Mouse (Mus musculus) intestine, embryonic 14.5 days (tissue): Measurements from ENCODE around the gene Serpinb7. TPM values are rescaled to one million over a fixed set of nuclear protein-coding genes. Genes with fewer than 3 reads are reported as not detected.

Source experiments
- ATAC-seq: fragments of 200-750 bp; cut with Nextera tagmentation; replicated peaks from 2 replicates; pipeline ENCODE4 v1.8.0; 2017; ENCODE audit warnings: low read depth, moderate number of reproducible peaks, moderate TSS enrichment, moderate library complexity; ENCODE audit not compliant: low FRiP score, low TSS enrichment
- DNase-seq: peaks from one replicate; pipeline ENCODE4 v3.0.0-alpha.2; 2018; ENCODE audit warnings: low spot score
- H3K27ac ChIP-seq: fragments of 300-500 bp; sonication (generic); 2 replicates; pipeline ENCODE4 v1.5.1; 2014; ENCODE audit warnings: low read depth, mild to moderate bottlenecking, control low read depth
- H3K27me3 ChIP-seq: fragments of 300-500 bp; sonication (generic); replicated peaks from 2 replicates; pipeline ENCODE4 v1.6.1; 2014; ENCODE audit warnings: low read length, control low read depth; ENCODE audit not compliant: control insufficient read depth, insufficient read depth
- H3K36me3 ChIP-seq: fragments of 300-500 bp; sonication (generic); 2 replicates; pipeline ENCODE4 v1.6.1; 2014; ENCODE audit warnings: low read length, control low read depth; ENCODE audit not compliant: control insufficient read depth, insufficient read depth
- H3K4me1 ChIP-seq: fragments of 300-500 bp; sonication (generic); replicated peaks from 2 replicates; pipeline ENCODE4 v1.6.1; 2014; ENCODE audit warnings: low read length, control low read depth, mixed read lengths; ENCODE audit not compliant: control insufficient read depth, insufficient read depth
- H3K4me2 ChIP-seq: fragments of 300-500 bp; sonication (generic); 2 replicates; pipeline ENCODE4 v1.6.1; 2014; ENCODE audit warnings: low read length
- H3K4me3 ChIP-seq: fragments of 300-500 bp; sonication (generic); 2 replicates; pipeline ENCODE4 v1.5.1; 2014; ENCODE audit warnings: low read depth, low read length, control low read depth, mixed read lengths
- H3K9ac ChIP-seq: fragments of 300-500 bp; sonication (generic); 2 replicates; pipeline ENCODE4 v1.6.1; 2014; ENCODE audit warnings: mild to moderate bottlenecking, low read length
- H3K9me3 ChIP-seq: fragments of 300-500 bp; sonication (generic); 2 replicates; pipeline ENCODE4 v1.6.1; 2016; ENCODE audit warnings: low read length, control low read depth; ENCODE audit not compliant: control insufficient read depth
- WGBS: fragments of 180-500 bp; shearing (Covaris S2); extraction: QIAGEN DNeasy Blood & Tissue Kit; methylation state at CpG from one replicate; pipeline ENCODE4 v1.1.7; 2014; 5-methylcytosine and 5-hydroxymethylcytosine counted together
- polyA plus RNA-seq: library from polyadenylated mRNA; unstranded; fragments of >200 nt; fragmentation: Nextera tagmentation; extraction: Ambion mirVana; gene quantifications from 2 replicates; pipeline ENCODE4 v1.2.1, GENCODE M21; 2014

Serpinb7 gene
- polyA plus RNA-seq, 1 experiment from 2014 or later = not detected

DNA sequence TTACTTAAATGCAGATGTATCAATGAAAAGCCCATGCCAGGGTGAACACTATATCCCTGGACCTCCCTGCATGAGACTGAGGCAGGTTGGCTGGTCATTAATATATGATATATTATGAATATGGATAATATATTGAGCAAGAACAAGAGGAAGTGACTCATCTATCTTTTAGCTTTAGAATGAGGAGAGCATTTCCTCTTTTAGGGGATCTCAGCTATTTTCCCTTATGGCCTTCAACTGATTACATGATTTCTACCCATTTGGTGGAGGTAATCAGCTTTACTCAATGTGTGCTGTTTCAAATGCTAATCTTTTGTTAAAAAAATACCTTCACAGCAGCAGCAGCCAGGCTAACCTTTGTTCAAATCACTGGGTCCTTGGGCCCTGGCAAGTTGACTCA is 18.0 kb upstream of the Serpinb7 start:
- H3K36me3 ChIP-seq = no peaks in the 10 kb centered on the region
- no peak for DNase-seq
- no peak for ATAC-seq
- no peaks in the 10 kb centered on the region for H3K9me3 ChIP-seq
- H3K4me3 ChIP-seq = no peak overlapping the region
- H3K4me1 ChIP-seq = no peaks in the 10 kb centered on the region
- H3K4me2 ChIP-seq = no peak overlapping the region
- H3K27ac ChIP-seq = no peak overlapping the region
- no peaks in the 10 kb centered on the region for H3K27me3 ChIP-seq
- H3K9ac ChIP-seq = no peak overlapping the region

DNA sequence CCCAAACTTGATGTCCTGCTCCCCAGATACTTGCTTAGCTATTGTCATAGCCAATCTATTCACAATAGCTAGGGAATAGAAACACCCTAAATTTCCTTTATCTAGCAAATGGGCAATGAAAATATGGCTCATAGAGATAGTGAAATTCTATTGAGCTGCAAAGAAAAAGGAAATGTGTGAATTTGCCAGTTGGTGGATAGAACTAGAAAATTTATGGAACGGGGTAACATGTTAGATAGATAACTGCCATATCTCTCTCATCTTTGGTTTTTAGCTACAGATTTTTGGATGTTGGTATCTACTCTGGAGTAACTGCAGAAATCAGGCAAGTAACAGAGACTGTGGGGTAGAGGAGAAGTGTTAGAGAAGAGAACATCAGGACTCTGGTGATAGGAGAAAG is 17.1 kb upstream of the Serpinb7 start:
- H3K36me3 ChIP-seq = no peaks in the 10 kb centered on the region
- H3K9ac ChIP-seq = no peak overlapping the region
- ATAC-seq (no peak), DNase-seq (no peak)
- H3K4me1 ChIP-seq = no peaks in the 10 kb centered on the region
- 89% methylated on average over 1 of the region's 1 CpGs for WGBS
- H3K4me3 ChIP-seq = no peak overlapping the region
- H3K27me3 ChIP-seq = no peaks in the 10 kb centered on the region
- no peaks in the 10 kb centered on the region for H3K9me3 ChIP-seq
- H3K27ac ChIP-seq = no peak overlapping the region
- no peak overlapping the region for H3K4me2 ChIP-seq

GRCm38 (mm10) chr1:107384532-107384931 is 14.9 kb upstream of the Serpinb7 start:
- Histone ChIP-seq H3K36me3 (no peaks in the 10 kb centered on the region), H3K4me3 (no peak overlapping the region), H3K4me2 (no peak overlapping the region), H3K27ac (no peak overlapping the region), H3K4me1 (no peaks in the 10 kb centered on the region), H3K9ac (no peak overlapping the region), H3K27me3 (no peaks in the 10 kb centered on the region), H3K9me3 (no peaks in the 10 kb centered on the region)
- ATAC-seq (no peak), DNase-seq (no peak)
- WGBS = 92% methylated on average over 9 of the region's 9 CpGs

- 71% methylated on average over 2 of the region's 2 CpGs for WGBS
Observed at GRCm38 (mm10) chr1:107389753-107390152, 9.7 kb upstream of the Serpinb7 start.

DNA sequence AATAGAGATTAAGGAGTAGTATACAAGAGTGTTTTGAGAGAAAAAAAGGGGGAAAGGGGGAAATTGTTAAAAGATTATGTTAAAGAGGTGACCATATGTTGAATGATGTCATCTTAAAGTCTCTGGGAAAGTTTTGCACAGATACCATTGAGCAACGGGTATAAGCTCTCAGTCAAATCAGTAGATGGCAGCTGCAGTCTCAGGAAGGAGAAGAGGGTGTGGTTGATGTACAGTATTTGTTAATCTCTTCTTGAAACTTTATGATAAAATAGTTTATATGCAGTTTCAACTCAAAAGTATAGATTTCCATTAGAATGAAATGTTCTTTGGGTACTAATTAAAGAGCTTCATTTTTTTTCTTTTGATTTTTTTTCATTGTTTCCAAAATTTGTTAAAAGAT is 2.0 kb upstream of the Serpinb7 start:
- no peak overlapping the region for H3K4me2 ChIP-seq
- H3K27ac ChIP-seq = no peak overlapping the region
- WGBS = 77% methylated on average over 1 of the region's 1 CpGs
- DNase-seq (no peak), ATAC-seq (no peak)
- no peak overlapping the region for H3K9ac ChIP-seq
- H3K9me3 ChIP-seq = no peaks in the 10 kb centered on the region
- H3K4me3 ChIP-seq = no peak overlapping the region
- no peaks in the 10 kb centered on the region for H3K27me3 ChIP-seq
- no peaks in the 10 kb centered on the region for H3K4me1 ChIP-seq
- H3K36me3 ChIP-seq = no peaks in the 10 kb centered on the region

More at GRCm38 (mm10) chr1:107389753-107390152, 9.7 kb upstream of the Serpinb7 start:
- Histone ChIP-seq H3K4me3 (no peak overlapping the region), H3K36me3 (no peaks in the 10 kb centered on the region), H3K27me3 (no peaks in the 10 kb centered on the region), H3K9ac (no peak overlapping the region), H3K27ac (no peak overlapping the region), H3K4me2 (no peak overlapping the region), H3K4me1 (no peaks in the 10 kb centered on the region), H3K9me3 (no peaks in the 10 kb centered on the region)
- ATAC-seq = no peak
- DNase-seq = no peak

DNA sequence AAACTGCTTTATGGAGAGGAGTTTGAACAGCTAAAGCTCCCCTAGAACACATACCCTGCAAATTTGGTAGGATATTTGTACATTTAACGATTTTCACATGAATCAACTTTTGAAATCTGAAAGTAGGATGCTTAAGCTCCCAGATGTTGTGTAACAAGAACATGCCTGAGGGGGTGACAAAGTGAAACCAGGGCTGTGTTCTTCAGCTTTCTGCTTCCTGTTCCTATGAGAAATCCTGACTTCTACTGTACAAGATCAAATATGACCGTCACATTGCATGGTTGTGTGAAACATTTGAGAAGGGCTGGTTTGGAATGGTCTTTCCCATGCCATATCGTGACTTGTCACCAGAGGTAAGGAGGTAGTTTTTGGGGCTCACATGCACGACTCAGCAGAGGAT is 2.6 kb downstream of the Serpinb7 start:
- WGBS = 84% methylated on average over 4 of the region's 4 CpGs
- no peak overlapping the region for H3K4me3 ChIP-seq
- DNase-seq = no peak

DNA sequence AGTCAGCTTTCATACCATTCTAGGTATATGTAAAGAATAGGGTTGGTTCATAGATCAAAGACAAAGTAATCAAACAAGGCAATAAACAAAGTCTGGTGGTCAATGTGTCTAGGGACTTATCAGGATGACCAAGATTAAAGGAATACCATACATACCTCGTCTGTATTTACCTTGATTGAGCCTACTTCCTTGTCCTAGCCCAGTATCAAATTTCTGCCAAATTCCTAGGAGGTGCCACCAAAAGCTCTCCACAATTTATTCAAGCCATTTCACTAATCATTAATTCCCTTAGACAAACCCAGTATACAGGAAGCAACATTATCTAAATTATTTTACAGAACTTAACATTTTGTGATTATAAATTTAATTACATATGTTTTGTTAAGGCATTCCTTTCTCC is 15.2 kb downstream of the Serpinb7 start:
- Histone ChIP-seq H3K27ac (no peak overlapping the region), H3K4me3 (no peak overlapping the region), H3K27me3 (no peaks in the 10 kb centered on the region), H3K36me3 (no peaks in the 10 kb centered on the region), H3K4me2 (no peak overlapping the region), H3K9ac (no peak overlapping the region), H3K4me1 (no peaks in the 10 kb centered on the region), H3K9me3 (no peaks in the 10 kb centered on the region)
- WGBS = 7% methylated on average over 1 of the region's 1 CpGs
- DNase-seq (no peak), ATAC-seq (no peak)

More for the DNA sequence above, 2.6 kb downstream of the Serpinb7 start:
- Histone ChIP-seq H3K36me3 (no peaks in the 10 kb centered on the region), H3K9ac (no peak overlapping the region), H3K27ac (no peak overlapping the region), H3K9me3 (no peaks in the 10 kb centered on the region), H3K27me3 (no peaks in the 10 kb centered on the region), H3K4me2 (no peak overlapping the region), H3K4me1 (no peaks in the 10 kb centered on the region)
- no peak for ATAC-seq

GRCm38 (mm10) chr1:107422487-107422886 is 23.0 kb downstream of the Serpinb7 start:
- Histone ChIP-seq H3K9ac (no peak overlapping the region), H3K4me2 (no peak overlapping the region), H3K9me3 (no peaks in the 10 kb centered on the region), H3K27ac (no peak overlapping the region), H3K27me3 (no peaks in the 10 kb centered on the region), H3K4me1 (no peaks in the 10 kb centered on the region), H3K36me3 (no peaks in the 10 kb centered on the region), H3K4me3 (no peak overlapping the region)
- DNase-seq (no peak), ATAC-seq (no peak)
- WGBS = 68% methylated on average over 4 of the region's 4 CpGs

DNA sequence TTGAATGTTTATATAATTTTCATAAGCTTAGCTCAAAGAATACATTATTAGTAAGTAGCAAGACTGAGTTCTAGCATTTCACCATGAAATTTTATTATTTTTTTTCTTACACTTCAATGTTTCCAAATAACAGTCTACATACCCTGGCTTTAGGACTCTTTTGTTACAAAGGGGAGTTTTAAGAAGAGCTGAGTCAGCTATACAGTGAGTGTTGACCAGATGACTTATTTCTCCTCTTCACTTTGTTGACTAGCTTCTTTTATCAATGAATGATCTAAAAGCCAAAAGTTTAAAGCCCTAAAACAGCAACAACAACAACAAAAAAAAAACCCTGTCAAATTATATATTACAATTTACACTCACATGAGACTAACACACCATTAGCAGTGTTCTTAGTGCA is 31.8 kb downstream of the Serpinb7 start:
- no peaks in the 10 kb centered on the region for H3K4me1 ChIP-seq

More for the DNA sequence above, 31.8 kb downstream of the Serpinb7 start:
- Histone ChIP-seq H3K36me3 (no peaks in the 10 kb centered on the region), H3K4me3 (no peak overlapping the region), H3K9ac (no peak overlapping the region), H3K9me3 (no peaks in the 10 kb centered on the region), H3K27me3 (no peaks in the 10 kb centered on the region), H3K4me2 (no peak overlapping the region), H3K27ac (no peak overlapping the region)
- no peak for DNase-seq
- no peak for ATAC-seq
